Mouse (Mus musculus) gastrocnemius, adult 8-10 months (tissue): ENCODE results near the gene Prkn. TPM values are rescaled to one million over a fixed set of nuclear protein-coding genes. Genes with fewer than 3 reads are reported as not detected.

Experiments used
- DNase-seq, 2 experiments: peaks; one replicate each; pipeline ENCODE4 v3.0.0; 2022; ENCODE audit warnings: low spot score in 2 of 2
- total RNA-seq, 4 experiments: library from RNA; stranded (reverse); gene quantifications; 2 replicates each; pipeline ENCODE4 v1.2.4; 2022

Gene Prkn
- total RNA-seq, 4 experiments from 2014 or later, result 21.6 to 26.5 (median 23.0) TPM

GRCm38 (mm10) chr17:11515619-11516018 lies 675.4 kb downstream of the Prkn start:
- no peak for DNase-seq

- DNase-seq, result no peak
Observed at GRCm38 (mm10) chr17:11516165-11516564, 676.0 kb downstream of the Prkn start.

- no peak for DNase-seq
Observed at GRCm38 (mm10) chr17:11532066-11532465, 691.9 kb downstream of the Prkn start.

GRCm38 (mm10) chr17:11532748-11533147 lies 692.6 kb downstream of the Prkn start:
- DNase-seq, result no peak

- DNase-seq, result no peak
Observed at GRCm38 (mm10) chr17:11533835-11534234, 693.7 kb downstream of the Prkn start.

GRCm38 (mm10) chr17:11538826-11539225 lies 698.6 kb downstream of the Prkn start:
- DNase-seq, result no peak

- no peak for DNase-seq
Observed at GRCm38 (mm10) chr17:11541928-11542623, 701.9 kb downstream of the Prkn start.

GRCm38 (mm10) chr17:11550562-11550961 lies 710.4 kb downstream of the Prkn start:
- DNase-seq, result no peak

- no peak for DNase-seq
Observed at GRCm38 (mm10) chr17:11565681-11566080, 725.5 kb downstream of the Prkn start.

- DNase-seq, result no peak
Observed at GRCm38 (mm10) chr17:11570392-11570791, 730.2 kb downstream of the Prkn start.

GRCm38 (mm10) chr17:11573666-11574065 lies 733.5 kb downstream of the Prkn start:
- DNase-seq, result no peak

- DNase-seq, result no peak
Observed at GRCm38 (mm10) chr17:11585491-11585890, 745.3 kb downstream of the Prkn start.

- DNase-seq, result no peak
Observed at GRCm38 (mm10) chr17:11607931-11608330, 767.7 kb downstream of the Prkn start.

GRCm38 (mm10) chr17:11611459-11611858 lies 771.3 kb downstream of the Prkn start:
- no peak for DNase-seq

GRCm38 (mm10) chr17:11612801-11613531 lies 772.8 kb downstream of the Prkn start:
- DNase-seq, result no peak

GRCm38 (mm10) chr17:11617552-11617951 lies 777.4 kb downstream of the Prkn start:
- DNase-seq, result no peak

- DNase-seq, result no peak
Observed at GRCm38 (mm10) chr17:11618886-11619590, 778.9 kb downstream of the Prkn start.

GRCm38 (mm10) chr17:11620770-11621169 lies 780.6 kb downstream of the Prkn start:
- no peak for DNase-seq

GRCm38 (mm10) chr17:11621492-11621891 lies 781.3 kb downstream of the Prkn start:
- no peak for DNase-seq

GRCm38 (mm10) chr17:11626306-11626705 lies 786.1 kb downstream of the Prkn start:
- no peak for DNase-seq

GRCm38 (mm10) chr17:11635121-11635520 lies 794.9 kb downstream of the Prkn start:
- no peak for DNase-seq

- DNase-seq, result no peak
Observed at GRCm38 (mm10) chr17:11637642-11638041, 797.5 kb downstream of the Prkn start.
